Mouse (Mus musculus): ENCODE measurements at regions not wholly inside any gene's neighbourhood (a gene's known extent, or its start where the extent isn't known, plus 50 kb on each side); places are given as distances from the start of the nearest gene placed in this dataset.

DNA sequence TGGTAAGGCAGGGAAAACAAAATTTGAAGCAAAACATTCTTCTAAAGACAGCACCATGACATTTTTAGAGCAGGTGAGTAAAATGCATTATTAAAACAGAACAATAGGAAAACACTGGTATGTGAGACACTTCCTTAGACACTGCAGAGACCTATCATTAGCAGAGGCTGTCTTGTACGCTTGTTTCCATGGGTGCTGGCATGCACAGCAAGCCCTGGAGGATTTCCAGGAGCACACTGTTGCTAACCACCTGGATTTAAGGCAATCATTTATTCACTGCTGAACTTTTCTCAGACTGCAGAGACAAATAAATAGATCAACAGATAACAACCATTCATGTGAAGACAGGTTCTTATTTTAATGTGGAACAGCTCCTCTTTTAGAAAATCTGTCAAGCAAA lies 127.7 kb downstream of the Pros1 start:
- no peak for DNase-seq

- DNase-seq: peak; percentile 9
These were observed 128.5 kb downstream of the Pros1 start for GRCm38 (mm10) chr16:62982558-62982957.

DNA sequence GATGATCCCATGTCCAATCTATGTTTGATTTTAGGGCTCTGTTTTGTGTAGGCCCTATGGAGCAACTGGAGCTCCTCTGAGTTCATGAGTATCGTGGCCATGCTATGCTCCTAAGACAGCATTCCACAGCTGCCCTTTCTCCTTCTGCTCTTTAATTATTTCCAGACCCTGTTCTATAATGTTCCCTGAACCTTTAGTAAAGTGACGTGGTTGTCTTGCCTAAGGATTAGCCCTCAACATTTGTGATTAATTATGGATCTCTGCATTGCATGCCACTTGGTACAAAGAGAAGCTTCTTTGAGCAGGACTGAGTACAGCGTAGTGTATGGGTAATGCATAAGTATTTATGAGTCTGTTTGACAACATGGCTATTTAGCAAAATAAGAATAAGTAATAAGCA lies 141.4 kb downstream of the Pros1 start:
- no peak for DNase-seq

GRCm38 (mm10) chr16:63011151-63011734 lies 157.1 kb downstream of the Pros1 start:
- DNase-seq: no peak

- peak; percentile 10 for DNase-seq
These were observed 160.3 kb downstream of the Pros1 start for GRCm38 (mm10) chr16:63014453-63014852.

GRCm38 (mm10) chr16:63016144-63016543 lies 162.0 kb downstream of the Pros1 start:
- peak; percentile 44 for DNase-seq

GRCm38 (mm10) chr16:63016658-63017057 lies 162.6 kb downstream of the Pros1 start:
- DNase-seq: no peak

DNA sequence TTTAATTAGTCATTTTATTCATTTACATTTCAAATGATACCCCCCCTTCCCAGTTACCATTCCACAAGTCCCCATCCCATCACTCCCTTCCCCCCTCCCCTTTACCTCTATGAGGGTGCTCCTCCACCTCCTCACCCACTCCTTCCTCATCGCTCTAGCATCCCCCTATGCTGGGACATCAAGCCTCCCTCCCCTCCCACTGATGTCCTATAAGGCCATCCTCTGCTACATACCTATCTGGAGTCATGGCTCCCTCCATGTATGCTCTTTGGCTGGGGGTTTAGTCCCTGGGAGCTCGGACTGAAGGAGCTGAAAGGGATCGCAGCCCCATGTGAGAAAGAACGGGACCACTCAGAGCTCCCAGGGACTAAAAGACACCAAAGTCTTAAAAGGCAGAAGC lies 176.3 kb downstream of the Pros1 start:
- DNase-seq: no peak

GRCm38 (mm10) chr16:63031035-63031434 lies 176.9 kb downstream of the Pros1 start:
- no peak for DNase-seq

- no peak for DNase-seq
These were observed 177.7 kb downstream of the Pros1 start for GRCm38 (mm10) chr16:63031802-63032201.

GRCm38 (mm10) chr16:63049100-63049499 lies 195.0 kb downstream of the Pros1 start:
- no peak for DNase-seq

GRCm38 (mm10) chr16:63062883-63063282 lies 208.8 kb downstream of the Pros1 start:
- no peak for DNase-seq

DNA sequence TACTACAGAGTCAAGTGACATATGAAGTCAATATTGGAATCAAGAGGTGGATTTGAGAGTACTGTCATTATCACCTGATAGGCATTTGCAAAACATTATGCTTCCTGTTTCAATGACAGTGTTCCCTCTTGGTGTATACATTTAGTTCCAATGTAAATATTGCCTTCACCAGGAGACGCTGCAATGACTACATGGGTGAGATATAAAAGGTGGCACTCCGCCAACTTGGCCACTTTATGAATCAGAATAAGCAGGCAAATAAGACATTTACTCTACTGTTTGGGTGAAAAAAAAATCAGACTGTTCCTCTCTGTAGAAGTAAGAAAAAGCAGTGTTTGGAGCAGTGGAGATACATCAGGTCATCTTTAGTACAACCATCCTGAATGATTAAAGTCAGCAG lies 215.9 kb downstream of the Pros1 start:
- DNase-seq: no peak

DNA sequence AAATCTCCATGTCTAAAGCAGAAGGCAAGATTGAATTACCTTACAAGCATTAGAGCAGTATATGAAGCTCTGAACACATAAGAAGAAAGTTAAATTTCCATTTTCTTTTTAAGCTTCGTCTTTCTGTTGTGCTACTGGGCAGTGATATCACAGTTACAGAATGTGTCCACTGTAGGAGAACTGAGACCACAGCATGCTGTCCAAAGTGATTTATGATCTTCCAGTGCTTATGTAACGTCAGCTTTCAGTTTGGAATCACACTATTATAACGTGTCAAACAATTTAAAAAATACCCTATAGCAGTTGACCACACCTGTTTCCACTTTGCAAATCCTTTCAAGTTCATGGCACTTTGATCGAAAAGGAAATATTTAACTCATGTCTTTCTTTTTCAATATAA lies 221.7 kb downstream of the Pros1 start:
- no peak for DNase-seq

DNA sequence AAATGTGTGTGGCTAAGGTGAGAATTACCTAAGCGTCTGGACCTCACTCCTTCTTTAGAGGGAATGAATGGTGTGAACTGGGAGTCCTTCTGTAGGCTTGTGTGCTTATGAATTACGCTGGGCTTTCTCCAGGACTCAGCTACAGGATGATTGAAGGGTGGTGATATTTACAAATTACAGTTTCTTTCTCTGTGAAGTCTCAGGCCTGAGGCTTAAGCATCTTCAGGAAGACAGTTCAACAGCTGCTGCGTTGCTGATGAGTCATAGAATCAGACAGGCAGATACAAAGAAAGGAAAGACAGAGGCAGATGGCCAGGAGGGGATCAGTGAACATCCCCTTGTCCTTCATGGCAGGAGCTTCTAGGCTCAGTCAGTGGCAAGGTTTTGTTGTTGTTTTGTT lies 227.3 kb downstream of the Pros1 start:
- no peak for DNase-seq

DNA sequence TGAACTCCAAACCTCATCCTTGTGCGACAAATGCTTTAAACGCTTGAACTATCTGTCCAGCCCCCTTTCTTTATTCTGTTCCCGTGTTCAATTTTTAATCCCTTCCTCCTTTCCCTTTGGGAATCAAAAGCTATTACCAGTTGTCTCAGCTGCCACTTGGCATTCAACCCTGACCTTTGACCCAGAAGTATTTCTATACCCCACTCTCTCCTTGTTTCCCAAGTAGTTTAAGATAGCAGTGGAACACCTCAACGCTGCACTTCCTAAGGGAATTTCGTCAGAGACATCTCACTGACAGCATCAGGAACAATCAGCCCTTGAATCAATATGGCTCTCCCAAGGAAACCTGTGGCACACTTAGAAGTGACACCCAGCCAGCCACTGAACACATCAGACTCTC lies 229.1 kb downstream of the Pros1 start:
- DNase-seq: no peak

GRCm38 (mm10) chr16:63084021-63084756 lies 230.1 kb downstream of the Pros1 start:
- no peak for DNase-seq

- DNase-seq: peak; percentile 34
These were observed 232.1 kb downstream of the Pros1 start for GRCm38 (mm10) chr16:63086086-63086796.

DNA sequence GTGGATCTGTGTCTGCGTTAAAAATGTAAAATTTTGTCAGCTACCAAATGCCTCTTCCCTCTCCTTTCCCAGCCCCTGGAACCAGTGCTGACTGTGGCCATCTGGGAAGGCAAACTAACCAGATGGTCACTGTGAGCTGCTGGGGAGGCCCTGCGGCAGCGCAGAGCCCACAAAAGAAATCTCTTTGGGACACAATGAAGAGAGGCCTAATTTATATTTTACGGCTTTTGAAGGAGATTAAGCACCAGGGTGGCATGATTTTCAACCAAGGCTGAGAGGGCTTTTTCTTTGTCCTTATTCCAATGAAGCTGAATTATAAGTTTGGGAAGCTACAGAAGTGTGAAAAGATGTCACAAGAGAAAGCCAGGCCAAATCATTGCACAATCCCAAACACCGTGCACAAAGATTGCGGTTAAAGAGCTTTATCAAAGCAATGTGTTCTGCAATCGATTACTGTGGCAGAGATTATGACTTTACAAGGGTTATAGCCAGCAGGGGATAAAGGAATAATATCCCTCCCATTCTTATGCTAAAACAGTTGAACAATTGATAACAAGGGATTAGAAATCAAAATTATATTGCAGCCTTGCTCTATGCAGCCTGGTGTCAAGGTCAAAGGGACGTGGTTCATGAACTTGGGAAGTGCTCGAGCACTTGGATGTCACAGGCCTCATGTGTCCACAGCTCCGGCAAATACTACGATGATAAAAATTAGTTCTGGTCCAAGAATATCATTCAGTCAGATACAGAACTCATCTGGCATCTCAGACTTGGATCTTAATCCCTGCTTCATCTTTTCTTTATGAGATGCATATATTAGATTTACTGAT lies 237.6 kb downstream of the Pros1 start:
- no peak for DNase-seq

DNA sequence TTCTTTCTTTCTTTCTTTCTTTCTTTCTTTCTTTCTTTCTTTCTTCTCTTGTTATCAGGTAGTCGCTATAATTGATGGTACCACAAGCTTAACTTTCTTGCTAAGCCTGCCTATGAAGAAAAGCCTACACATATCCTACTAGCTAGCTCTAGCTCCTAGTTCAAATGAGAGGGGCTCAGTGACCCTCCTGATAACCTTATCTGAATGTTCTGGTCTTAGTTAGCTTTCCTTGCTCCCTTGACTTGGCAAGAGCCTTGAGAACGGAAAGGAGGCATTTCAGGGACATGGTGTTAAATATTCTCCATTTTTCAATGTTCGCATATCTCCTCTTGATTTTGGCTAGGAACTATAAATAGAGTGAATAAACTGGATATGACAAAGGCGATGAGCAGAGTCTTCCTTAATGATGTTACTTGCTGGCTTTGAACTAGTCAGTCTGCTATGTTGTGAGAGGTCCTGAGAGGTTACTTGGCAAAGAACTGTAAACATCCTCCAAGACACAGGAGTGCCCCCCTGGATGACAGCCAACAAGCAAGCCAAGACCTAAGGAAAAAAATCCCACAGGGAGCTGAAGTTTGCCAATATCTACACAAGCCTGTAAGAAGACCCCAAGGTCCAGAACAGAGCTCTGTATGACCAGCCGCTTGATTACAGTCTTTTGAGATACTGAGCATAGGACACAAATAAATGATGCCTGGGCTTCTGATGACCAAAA lies 240.2 kb downstream of the Pros1 start:
- peak; percentile 18 for DNase-seq

DNA sequence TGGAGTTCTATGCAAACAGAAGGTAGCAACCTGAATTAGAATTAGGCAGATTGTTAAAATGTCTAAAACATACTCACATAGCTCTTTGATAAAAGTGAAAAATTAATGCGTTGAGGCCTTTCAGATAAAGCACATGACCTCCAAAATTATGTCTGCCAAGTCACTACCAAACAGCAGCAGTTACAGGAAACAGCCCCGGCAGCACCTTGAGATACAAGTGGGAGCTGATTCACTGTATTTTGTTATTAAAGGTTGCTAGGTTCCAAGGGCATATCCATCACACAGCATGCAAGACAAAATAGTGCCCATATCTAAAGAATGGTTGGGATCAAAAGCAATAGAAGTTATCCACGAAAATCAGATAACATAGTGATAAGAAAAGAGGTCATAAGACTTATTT lies 248.3 kb downstream of the Pros1 start:
- no peak for DNase-seq

DNA sequence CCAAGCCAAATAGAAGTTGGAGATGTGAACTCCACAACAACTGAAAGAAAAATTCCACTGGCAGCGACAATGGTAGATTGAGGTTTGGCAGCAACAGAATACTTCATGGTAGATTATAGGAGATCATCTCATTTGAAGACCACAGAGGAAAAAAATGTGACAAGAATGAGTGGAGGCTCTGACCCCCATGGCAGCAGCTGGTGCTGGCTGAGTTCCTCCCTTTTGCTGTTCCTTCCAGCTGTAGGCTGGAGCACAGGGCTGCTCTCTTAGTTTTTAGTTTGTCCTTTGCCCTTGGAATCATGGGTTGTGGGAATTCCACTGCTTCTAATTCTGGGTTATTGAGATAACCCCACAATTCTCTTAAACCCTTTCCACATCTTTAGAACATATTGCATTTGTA lies 248.8 kb downstream of the Pros1 start:
- no peak for DNase-seq

All from adrenal gland, postnatal 10 days (tissue).